Mouse (Mus musculus): ENCODE results near the gene Cdc7.
"Not testable (repeated sequence)": the region's sequence is repeated elsewhere in the genome, so short reads cannot be mapped to it uniquely, and the experiment has no call there.

Cdc7 gene

DNA sequence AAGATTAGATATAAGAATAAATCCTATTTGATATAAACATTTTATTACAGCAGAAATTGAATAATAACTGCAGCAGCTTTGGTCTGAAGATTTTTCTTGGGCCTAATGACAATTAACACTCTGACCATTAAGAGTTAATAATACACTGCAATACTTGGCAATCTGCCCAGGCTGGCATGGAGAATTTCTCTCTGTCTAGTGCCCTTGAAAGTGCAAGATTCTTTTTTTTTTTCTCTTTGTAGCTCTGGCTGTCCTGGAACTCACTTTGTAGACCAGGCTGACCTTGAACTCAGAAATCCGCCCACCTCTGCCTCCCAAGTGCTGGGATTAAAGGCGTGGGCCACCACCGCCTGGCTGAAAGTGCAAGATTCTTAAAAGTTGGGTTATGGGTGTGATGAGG lies 5.1 kb upstream of the Cdc7 start:
- Histone ChIP-seq H3K27me3 (ENCODE audit: insufficient read depth, low read length) (peaks cover 5% of the 10 kb centered on the region; the same call in 1 of the 2 replicates), H3K4me1 (replicated peaks; ENCODE audit: low read depth, low read length) (peaks cover 27% of the 10 kb centered on the region), H3K4me3 (replicated peaks; ENCODE audit: low read length) (no peak overlapping the region), H3K9me3 (ENCODE audit: low read length) (peaks cover 9% of the 10 kb centered on the region), H3K36me3 (ENCODE audit: insufficient read depth, low read length) (no peaks in the 10 kb centered on the region)
- TF ChIP-seq CTCF (conservative IDR thresholded peaks at IDR 0.05; ENCODE audit: low read length) (no peak), NANOG (IDR thresholded peaks at IDR 0.05; ENCODE audit: borderline replicate concordance, low read length) (no peak), POU5F1 (IDR thresholded peaks at IDR 0.05; ENCODE audit: borderline replicate concordance, low read length) (no peak)

DNA sequence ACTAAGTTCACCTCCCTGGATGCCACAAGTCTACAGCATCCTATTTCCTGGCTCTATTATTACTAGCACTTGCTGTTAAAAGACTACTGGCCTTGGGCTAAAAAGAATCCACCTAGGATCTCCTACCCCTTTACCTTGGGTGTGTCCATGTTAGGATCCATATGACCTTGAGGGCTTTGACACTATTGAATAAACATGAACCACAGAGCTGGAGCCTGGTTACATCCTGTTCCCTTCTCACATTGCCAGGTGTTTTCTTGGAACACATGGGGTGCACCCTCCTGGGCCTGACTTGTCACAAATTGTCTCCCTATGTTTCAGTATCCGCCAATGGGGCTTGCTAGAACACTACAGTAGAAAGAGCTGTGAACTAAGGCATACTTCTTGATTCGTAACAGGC lies 3.7 kb upstream of the Cdc7 start:
- Histone ChIP-seq H3K4me1 (replicated peaks; ENCODE audit: low read depth, low read length) (peaks cover 34% of the 10 kb centered on the region), H3K4me3 (replicated peaks; ENCODE audit: low read length) (no peak overlapping the region), H3K9me3 (ENCODE audit: low read length) (no peaks in the 10 kb centered on the region), H3K36me3 (ENCODE audit: insufficient read depth, low read length) (no peaks in the 10 kb centered on the region), H3K27me3 (ENCODE audit: insufficient read depth, low read length) (peaks cover 5% of the 10 kb centered on the region; the same call in 1 of the 2 replicates)
- no peak for TF ChIP-seq POU5F1 (IDR thresholded peaks at IDR 0.05; ENCODE audit: borderline replicate concordance, low read length)
- no peak for TF ChIP-seq NANOG (IDR thresholded peaks at IDR 0.05; ENCODE audit: borderline replicate concordance, low read length)
- TF ChIP-seq CTCF (conservative IDR thresholded peaks at IDR 0.05; ENCODE audit: low read length) = no peak

GRCm38 (mm10) chr5:106964513-106965014 lies 442 bp downstream of the Cdc7 start:
- TF ChIP-seq NANOG (IDR thresholded peaks at IDR 0.05; ENCODE audit: borderline replicate concordance, low read length) (no peak), POU5F1 (IDR thresholded peaks at IDR 0.05; ENCODE audit: borderline replicate concordance, low read length) (no peak), CTCF (conservative IDR thresholded peaks at IDR 0.05; ENCODE audit: low read length) (no peak)
- H3K4me1 ChIP-seq (replicated peaks; ENCODE audit: low read depth, low read length) = peaks cover 29% of the 10 kb centered on the region
- no peaks in the 10 kb centered on the region for H3K9me3 ChIP-seq (ENCODE audit: low read length)
- peak overlapping the region; percentile 93 for H3K4me3 ChIP-seq (replicated peaks; ENCODE audit: low read length)
- H3K27me3 ChIP-seq (ENCODE audit: insufficient read depth, low read length) = peaks cover 5% of the 10 kb centered on the region; the same call in 1 of the 2 replicates
- H3K36me3 ChIP-seq (ENCODE audit: insufficient read depth, low read length) = peaks cover 34% of the 10 kb centered on the region

DNA sequence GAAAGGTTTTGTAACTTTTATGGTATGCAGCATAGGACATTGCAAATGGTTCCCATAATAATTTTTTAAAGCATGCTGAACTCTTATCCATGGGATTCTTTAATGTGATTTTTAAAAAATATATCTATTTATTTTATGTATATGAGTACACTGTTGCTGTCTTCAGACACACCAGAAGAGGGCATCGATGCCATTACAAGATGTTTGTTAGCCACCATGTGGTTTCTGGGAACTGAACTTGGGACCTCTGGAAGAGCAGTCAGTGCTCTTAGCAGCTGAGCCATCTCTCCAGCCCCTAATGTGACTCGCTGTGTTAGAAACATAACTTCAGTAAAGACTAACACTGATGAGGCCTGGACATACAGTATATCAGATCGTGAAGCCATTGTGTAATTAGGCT lies 2.3 kb downstream of the Cdc7 start:
- Histone ChIP-seq H3K4me3 (replicated peaks; ENCODE audit: low read length) (no peak overlapping the region), H3K36me3 (ENCODE audit: insufficient read depth, low read length) (peaks cover 51% of the 10 kb centered on the region), H3K4me1 (replicated peaks; ENCODE audit: low read depth, low read length) (peaks cover 16% of the 10 kb centered on the region), H3K9me3 (ENCODE audit: low read length) (no peaks in the 10 kb centered on the region), H3K27me3 (ENCODE audit: insufficient read depth, low read length) (peaks cover 5% of the 10 kb centered on the region; the same call in 1 of the 2 replicates)
- TF ChIP-seq CTCF (conservative IDR thresholded peaks at IDR 0.05; ENCODE audit: low read length) = no peak
- no peak for TF ChIP-seq NANOG (IDR thresholded peaks at IDR 0.05; ENCODE audit: borderline replicate concordance, low read length)
- TF ChIP-seq POU5F1 (IDR thresholded peaks at IDR 0.05; ENCODE audit: borderline replicate concordance, low read length) = no peak

DNA sequence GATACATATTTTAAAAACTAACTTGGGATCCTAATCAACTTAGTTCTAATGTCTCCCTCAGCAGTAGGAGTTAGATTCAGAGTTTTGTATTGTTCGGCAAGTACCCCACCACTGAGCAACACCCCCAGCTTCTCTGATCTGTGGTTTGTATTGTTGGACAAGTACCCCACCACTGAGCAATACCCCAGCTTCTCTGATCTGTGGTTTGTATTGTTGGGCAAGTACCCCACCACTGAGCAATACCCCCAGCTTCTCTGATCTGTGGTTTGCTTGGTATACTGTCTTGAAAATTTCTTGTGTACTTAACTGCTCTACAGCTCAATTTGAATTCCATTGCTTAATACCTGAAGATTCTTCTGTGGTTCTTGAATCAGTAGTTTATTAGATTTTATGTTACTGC lies 3.5 kb downstream of the Cdc7 start:
- no peak overlapping the region for H3K4me3 ChIP-seq (replicated peaks; ENCODE audit: low read length)
- H3K36me3 ChIP-seq (ENCODE audit: insufficient read depth, low read length) = peaks cover 61% of the 10 kb centered on the region
- TF ChIP-seq CTCF (conservative IDR thresholded peaks at IDR 0.05; ENCODE audit: low read length) (no peak), POU5F1 (IDR thresholded peaks at IDR 0.05; ENCODE audit: borderline replicate concordance, low read length) (no peak), NANOG (IDR thresholded peaks at IDR 0.05; ENCODE audit: borderline replicate concordance, low read length) (no peak)

DNA sequence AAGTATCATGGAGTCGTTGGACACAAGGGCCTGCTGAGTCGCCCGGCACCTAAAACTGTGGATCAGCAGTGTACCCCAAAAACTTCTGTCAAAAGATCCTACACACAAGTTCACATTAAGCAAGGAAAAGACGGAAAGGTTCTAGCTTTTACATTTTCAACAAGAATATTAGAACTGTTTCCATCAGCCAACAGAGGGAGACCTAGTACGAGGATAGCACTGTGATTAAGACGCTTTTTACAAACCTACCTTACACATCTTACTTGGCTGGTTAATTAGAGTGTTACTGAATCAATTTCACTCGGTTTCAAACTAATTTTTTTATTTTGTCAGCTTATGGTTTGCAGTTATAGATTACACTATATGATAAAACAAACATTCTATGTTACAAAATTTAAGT lies 9.8 kb downstream of the Cdc7 start:
- peaks cover 95% of the 10 kb centered on the region for H3K36me3 ChIP-seq (ENCODE audit: insufficient read depth, low read length)
- H3K4me3 ChIP-seq (replicated peaks; ENCODE audit: low read length) = no peak overlapping the region
- H3K27me3 ChIP-seq (ENCODE audit: insufficient read depth, low read length) = no peaks in the 10 kb centered on the region
- no peaks in the 10 kb centered on the region for H3K9me3 ChIP-seq (ENCODE audit: low read length)
- H3K4me1 ChIP-seq (replicated peaks; ENCODE audit: low read depth, low read length) = no peaks in the 10 kb centered on the region
- no peak for TF ChIP-seq POU5F1 (IDR thresholded peaks at IDR 0.05; ENCODE audit: borderline replicate concordance, low read length)
- no peak for TF ChIP-seq CTCF (conservative IDR thresholded peaks at IDR 0.05; ENCODE audit: low read length)
- TF ChIP-seq NANOG (IDR thresholded peaks at IDR 0.05; ENCODE audit: borderline replicate concordance, low read length) = no peak

More for the DNA sequence above, 3.5 kb downstream of the Cdc7 start:
- H3K27me3 ChIP-seq (ENCODE audit: insufficient read depth, low read length) = peaks cover 3% of the 10 kb centered on the region; the same call in 1 of the 2 replicates
- H3K4me1 ChIP-seq (replicated peaks; ENCODE audit: low read depth, low read length) = peaks cover 16% of the 10 kb centered on the region
- H3K9me3 ChIP-seq (ENCODE audit: low read length) = no peaks in the 10 kb centered on the region

DNA sequence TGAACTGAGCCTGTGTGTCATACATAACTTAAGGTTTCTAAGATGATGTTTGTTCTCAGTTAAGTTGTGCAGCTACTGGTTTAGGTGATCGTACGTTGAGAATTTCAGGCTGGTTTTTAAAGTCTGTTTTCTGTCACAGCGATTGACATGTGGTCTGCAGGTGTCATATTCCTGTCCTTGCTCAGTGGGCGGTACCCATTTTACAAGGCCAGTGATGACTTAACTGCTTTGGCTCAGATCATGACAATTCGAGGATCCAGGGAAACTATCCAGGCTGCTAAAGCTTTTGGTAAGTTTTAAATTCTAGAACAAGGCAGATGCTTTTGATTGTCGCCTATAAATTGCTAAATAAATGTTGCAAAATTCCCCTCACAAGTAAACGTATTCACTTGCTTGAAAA lies 15.0 kb downstream of the Cdc7 start:
- peaks cover 93% of the 10 kb centered on the region for H3K36me3 ChIP-seq (ENCODE audit: insufficient read depth, low read length)
- H3K4me3 ChIP-seq (replicated peaks; ENCODE audit: low read length) = no peak overlapping the region
- TF ChIP-seq CTCF (conservative IDR thresholded peaks at IDR 0.05; ENCODE audit: low read length) (no peak), NANOG (IDR thresholded peaks at IDR 0.05; ENCODE audit: borderline replicate concordance, low read length) (no peak), POU5F1 (IDR thresholded peaks at IDR 0.05; ENCODE audit: borderline replicate concordance, low read length) (no peak)
- H3K4me1 ChIP-seq (replicated peaks; ENCODE audit: low read depth, low read length) = no peaks in the 10 kb centered on the region
- no peaks in the 10 kb centered on the region for H3K9me3 ChIP-seq (ENCODE audit: low read length)
- H3K27me3 ChIP-seq (ENCODE audit: insufficient read depth, low read length) = no peaks in the 10 kb centered on the region

DNA sequence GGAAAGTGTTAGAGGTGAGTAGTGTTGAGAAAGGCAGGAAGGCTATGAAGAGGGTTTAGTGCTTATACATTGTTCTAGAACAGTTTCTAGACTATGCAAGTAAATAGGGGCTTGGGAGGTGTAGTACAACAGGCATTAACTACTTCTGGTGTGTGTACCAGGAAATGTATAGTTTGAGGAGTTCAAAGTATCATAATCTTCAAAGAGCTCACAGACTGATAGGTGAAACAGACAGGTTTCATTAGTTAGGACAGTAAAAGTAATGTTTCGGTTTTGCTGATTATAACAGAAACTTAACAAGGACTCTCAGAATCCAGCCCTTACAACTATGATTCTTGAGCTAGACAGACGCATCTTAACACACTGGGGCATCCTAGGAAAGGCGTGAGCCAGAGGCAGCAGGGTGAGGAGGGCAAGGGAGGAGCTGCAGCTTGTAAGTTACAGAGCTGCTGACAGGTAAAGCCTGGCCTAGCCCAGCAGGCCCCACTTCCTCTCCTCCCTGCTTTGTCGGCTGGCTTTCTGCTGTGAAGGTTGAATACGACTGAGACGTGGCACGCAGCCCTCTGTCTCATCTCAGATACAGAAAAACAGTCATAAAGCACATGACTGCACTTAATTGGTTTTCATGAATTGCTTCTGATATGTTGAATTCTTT lies 18.3 kb downstream of the Cdc7 start:
- Histone ChIP-seq H3K9me3 (ENCODE audit: low read length) (no peaks in the 10 kb centered on the region), H3K4me1 (replicated peaks; ENCODE audit: low read depth, low read length) (no peaks in the 10 kb centered on the region), H3K36me3 (ENCODE audit: insufficient read depth, low read length) (peaks cover 84% of the 10 kb centered on the region), H3K4me3 (replicated peaks; ENCODE audit: low read length) (no peak overlapping the region), H3K27me3 (ENCODE audit: insufficient read depth, low read length) (no peaks in the 10 kb centered on the region)
- TF ChIP-seq NANOG (IDR thresholded peaks at IDR 0.05; ENCODE audit: borderline replicate concordance, low read length) = no peak
- no peak for TF ChIP-seq POU5F1 (IDR thresholded peaks at IDR 0.05; ENCODE audit: borderline replicate concordance, low read length)
- TF ChIP-seq CTCF (conservative IDR thresholded peaks at IDR 0.05; ENCODE audit: low read length) = no peak

- H3K9me3 ChIP-seq (ENCODE audit: low read length); H3K4me3 ChIP-seq (replicated peaks; ENCODE audit: low read length); H3K27me3 ChIP-seq (ENCODE audit: insufficient read depth, low read length); H3K4me1 ChIP-seq (replicated peaks; ENCODE audit: low read depth, low read length): not testable (repeated sequence)
- peaks cover 60% of the 10 kb centered on the region for H3K36me3 ChIP-seq (ENCODE audit: insufficient read depth, low read length)
Measured at GRCm38 (mm10) chr5:106984934-106985333, 20.8 kb downstream of the Cdc7 start.
